Mouse (Mus musculus) bone marrow macrophage, adult 2 months (primary cell): ENCODE data around the gene Scube3.

ENCODE experiments used
- CTCF ChIP-seq: IDR thresholded peaks from 2 replicates; pipeline ENCODE4 v1.5.1; 2012; ENCODE audit warnings: low read depth, mild to moderate bottlenecking, low read length, moderate library complexity
- POLR2A ChIP-seq: IDR thresholded peaks from 2 replicates; pipeline ENCODE4 v1.6.1; 2012; ENCODE audit warnings: mild to moderate bottlenecking, low read depth, low read length, borderline replicate concordance

- TF ChIP-seq CTCF (no peak), POLR2A (no peak)
Observed at GRCm38 (mm10) chr17:28149734-28150133, 7.8 kb downstream of the Scube3 start.
